Mouse (Mus musculus): ENCODE measurements around the gene Agap2. TPM values are rescaled to one million over a fixed set of nuclear protein-coding genes. Genes with fewer than 3 reads are reported as not detected.

The Agap2 gene
- polyA plus RNA-seq, 1 experiment from 2014 or later, result 0.50 TPM

DNA sequence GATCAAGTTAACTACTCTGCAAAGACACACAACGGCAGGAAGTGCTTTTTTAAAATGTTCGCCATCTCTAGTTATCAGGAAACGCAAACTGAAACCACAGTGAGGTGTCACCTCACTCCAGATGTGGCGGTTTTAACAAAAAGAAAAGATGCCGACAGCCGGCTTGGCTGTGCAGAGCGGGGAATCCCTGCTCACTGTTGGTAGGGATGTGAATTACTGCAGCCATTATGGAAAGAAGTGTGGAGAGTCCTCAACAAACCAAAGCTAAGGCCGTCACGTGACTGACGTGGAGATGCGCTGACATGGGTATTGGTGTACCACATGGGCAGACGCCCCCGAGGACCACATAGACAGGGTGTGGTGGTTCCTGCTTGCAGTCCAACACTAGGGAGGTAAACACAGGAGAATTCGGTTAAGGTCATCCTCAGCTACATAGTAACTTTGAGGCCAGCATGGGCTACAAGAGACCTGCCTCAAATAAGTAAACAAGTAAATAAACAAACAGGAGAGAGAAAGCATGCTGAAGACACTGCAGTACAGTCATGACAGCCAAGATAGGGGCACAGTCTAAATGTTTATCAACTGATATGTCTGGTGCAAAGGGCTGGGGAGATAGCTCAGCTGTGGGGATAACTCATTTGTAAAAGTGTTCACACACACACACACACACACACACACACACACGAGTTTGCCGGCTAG, 32.6 kb downstream of the Agap2 start:
- peaks cover 9% of the 10 kb centered on the region for H3K36me3 ChIP-seq
- WGBS, result 80% methylated on average over 16 of the region's 16 CpGs
- no peak for DNase-seq (ENCODE audit: low spot score)
- H3K27me3 ChIP-seq (ENCODE audit: insufficient read depth, poor library complexity, severe bottlenecking), result no peaks in the 10 kb centered on the region
- no peaks in the 10 kb centered on the region for H3K4me1 ChIP-seq
- H3K4me3 ChIP-seq, result no peak overlapping the region
- H3K9me3 ChIP-seq, result no peaks in the 10 kb centered on the region
- H3K27ac ChIP-seq, result no peak overlapping the region

- H3K9me3 ChIP-seq, result no peaks in the 10 kb centered on the region
- 84% methylated on average over 3 of the region's 3 CpGs for WGBS
- no peaks in the 10 kb centered on the region for H3K4me1 ChIP-seq
- peaks cover 11% of the 10 kb centered on the region for H3K36me3 ChIP-seq
- H3K27me3 ChIP-seq (ENCODE audit: insufficient read depth, poor library complexity, severe bottlenecking), result no peaks in the 10 kb centered on the region
- no peak for DNase-seq (ENCODE audit: low spot score)
- H3K27ac ChIP-seq, result no peak overlapping the region
- H3K4me3 ChIP-seq, result no peak overlapping the region
Measured at GRCm38 (mm10) chr10:127108262-127108583, 33.1 kb downstream of the Agap2 start.

GRCm38 (mm10) chr10:127111001-127111887, 36.2 kb downstream of the Agap2 start:
- Histone ChIP-seq H3K27ac (no peak overlapping the region), H3K36me3 (peaks cover 19% of the 10 kb centered on the region; the same call in 1 of the 2 replicates), H3K4me3 (no peak overlapping the region), H3K9me3 (no peaks in the 10 kb centered on the region), H3K4me1 (no peaks in the 10 kb centered on the region), H3K27me3 (ENCODE audit: insufficient read depth, poor library complexity, severe bottlenecking) (no peaks in the 10 kb centered on the region)
- DNase-seq (ENCODE audit: low spot score), result no peak
- WGBS, result 83% methylated on average over 15 of the region's 15 CpGs

GRCm38 (mm10) chr10:127114408-127114807, 39.3 kb downstream of the Agap2 start:
- peaks cover 42% of the 10 kb centered on the region for H3K36me3 ChIP-seq
- no peaks in the 10 kb centered on the region for H3K27me3 ChIP-seq (ENCODE audit: insufficient read depth, poor library complexity, severe bottlenecking)

DNA sequence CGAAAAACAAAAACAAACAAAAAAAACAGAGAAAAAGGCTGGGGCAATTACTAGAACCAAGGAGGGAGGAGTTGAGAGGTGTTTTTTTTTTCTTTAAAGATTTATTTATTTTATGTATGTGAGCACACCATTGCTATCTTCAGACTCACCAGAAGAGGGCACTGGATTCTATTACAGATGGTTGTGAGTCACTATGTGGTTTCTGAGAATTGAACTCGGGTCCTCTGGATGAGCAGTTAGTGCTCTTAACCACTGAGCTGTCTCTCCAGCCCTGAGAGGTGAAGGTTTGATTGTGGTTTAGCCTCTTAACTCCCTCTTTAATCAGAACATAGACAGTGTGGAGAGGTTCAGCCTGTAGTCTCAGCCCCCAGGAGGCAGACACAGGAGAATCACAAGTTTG, 40.0 kb downstream of the Agap2 start:
- H3K36me3 ChIP-seq, result peaks cover 42% of the 10 kb centered on the region
- 80% methylated on average over 2 of the region's 2 CpGs for WGBS

More at GRCm38 (mm10) chr10:127114408-127114807, 39.3 kb downstream of the Agap2 start:
- Histone ChIP-seq H3K9me3 (no peaks in the 10 kb centered on the region), H3K27ac (no peak overlapping the region), H3K4me3 (no peak overlapping the region), H3K4me1 (no peaks in the 10 kb centered on the region)
- WGBS, result 91% methylated on average over 11 of the region's 11 CpGs
- no peak for DNase-seq (ENCODE audit: low spot score)

GRCm38 (mm10) chr10:127118470-127118869, 43.4 kb downstream of the Agap2 start:
- H3K27me3 ChIP-seq (ENCODE audit: insufficient read depth, poor library complexity, severe bottlenecking), result no peaks in the 10 kb centered on the region
- H3K4me3 ChIP-seq, result no peak overlapping the region
- H3K36me3 ChIP-seq, result peaks cover 40% of the 10 kb centered on the region
- H3K9me3 ChIP-seq, result no peaks in the 10 kb centered on the region
- WGBS, result 93% methylated on average over 11 of the region's 11 CpGs
- H3K4me1 ChIP-seq, result peaks cover 20% of the 10 kb centered on the region
- DNase-seq (ENCODE audit: low spot score), result no peak
- no peak overlapping the region for H3K27ac ChIP-seq

More for the DNA sequence above, 40.0 kb downstream of the Agap2 start:
- DNase-seq (ENCODE audit: low spot score), result no peak
- peaks cover 4% of the 10 kb centered on the region for H3K4me1 ChIP-seq
- no peak overlapping the region for H3K4me3 ChIP-seq
- H3K9me3 ChIP-seq, result no peaks in the 10 kb centered on the region
- H3K27ac ChIP-seq, result no peak overlapping the region
- H3K27me3 ChIP-seq (ENCODE audit: insufficient read depth, poor library complexity, severe bottlenecking), result no peaks in the 10 kb centered on the region

DNA sequence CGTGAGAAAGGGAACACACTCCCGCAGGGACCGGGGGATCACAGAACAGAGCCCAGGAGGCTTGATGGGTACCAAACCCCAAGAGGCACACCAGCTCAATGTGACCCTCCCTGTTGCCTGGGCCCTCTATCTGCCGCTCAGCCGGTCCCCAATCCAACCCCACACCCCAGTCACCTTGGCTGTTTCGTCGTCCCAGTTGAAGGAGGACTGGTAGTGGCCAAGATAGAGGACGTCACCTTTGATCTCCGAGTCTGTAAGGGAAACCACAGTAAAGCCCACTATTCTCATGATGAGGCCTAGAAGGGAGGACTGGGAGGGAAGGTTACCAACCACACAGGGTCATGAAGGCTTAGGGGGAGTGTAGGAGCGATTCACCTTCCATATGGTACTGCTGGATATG, 44.1 kb downstream of the Agap2 start:
- 91% methylated on average over 10 of the region's 10 CpGs for WGBS
- H3K27ac ChIP-seq, result no peak overlapping the region
- H3K36me3 ChIP-seq, result peaks cover 40% of the 10 kb centered on the region
- no peaks in the 10 kb centered on the region for H3K9me3 ChIP-seq
- DNase-seq (ENCODE audit: low spot score), result no peak
- no peak overlapping the region for H3K4me3 ChIP-seq
- H3K4me1 ChIP-seq, result peaks cover 20% of the 10 kb centered on the region
- H3K27me3 ChIP-seq (ENCODE audit: insufficient read depth, poor library complexity, severe bottlenecking), result no peaks in the 10 kb centered on the region

GRCm38 (mm10) chr10:127120301-127121065, 45.4 kb downstream of the Agap2 start:
- peaks cover 35% of the 10 kb centered on the region for H3K36me3 ChIP-seq
- no peak for DNase-seq (ENCODE audit: low spot score)
- peak overlapping the region; percentile 82 for H3K4me3 ChIP-seq
- no peaks in the 10 kb centered on the region for H3K9me3 ChIP-seq
- H3K27me3 ChIP-seq (ENCODE audit: insufficient read depth, poor library complexity, severe bottlenecking), result no peaks in the 10 kb centered on the region
- peaks cover 20% of the 10 kb centered on the region for H3K4me1 ChIP-seq
- WGBS, result 4% methylated on average over 34 of the region's 34 CpGs
- H3K27ac ChIP-seq, result peak overlapping the region; percentile 77

DNA sequence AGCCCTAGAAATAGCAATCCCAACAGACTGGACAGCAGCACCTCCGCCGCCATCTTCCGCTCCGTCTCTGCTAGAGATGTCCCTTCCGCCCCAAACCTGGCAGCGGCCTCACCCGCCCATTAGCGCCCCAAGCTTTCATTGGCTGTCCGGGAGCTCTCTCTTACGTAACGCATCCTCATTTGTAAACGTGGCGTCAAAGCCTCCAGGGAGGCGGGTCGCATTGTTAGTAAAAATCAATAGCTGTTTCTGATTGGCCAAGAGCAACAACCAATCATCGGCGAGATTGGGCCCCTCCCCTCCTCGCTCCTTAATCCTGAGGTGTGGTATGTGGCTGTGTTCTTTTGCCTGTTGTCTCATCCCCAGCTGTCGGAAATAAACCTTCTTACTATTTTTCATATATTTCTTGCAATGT, 46.0 kb downstream of the Agap2 start, which contains the start of gene Os9:
Gene Os9, minus strand, starts transcription at position 66 of the 412 bp plus-strand sequence.
- Histone ChIP-seq H3K27ac (peak within 1 kb of the TSS; percentile 77), H3K4me3 (peak within 1 kb of the TSS; percentile 82), H3K9me3 (no peaks in the 10 kb centered on the region), H3K36me3 (peaks cover 31% of the 10 kb centered on the region), H3K27me3 (ENCODE audit: insufficient read depth, poor library complexity, severe bottlenecking) (no peaks in the 10 kb centered on the region), H3K4me1 (peaks cover 20% of the 10 kb centered on the region)
- under 1% methylated on average over 19 of the region's 19 CpGs for whole genome bisulfite sequencing
- peak; percentile 99 for DNase-seq (ENCODE audit: low spot score)

DNA sequence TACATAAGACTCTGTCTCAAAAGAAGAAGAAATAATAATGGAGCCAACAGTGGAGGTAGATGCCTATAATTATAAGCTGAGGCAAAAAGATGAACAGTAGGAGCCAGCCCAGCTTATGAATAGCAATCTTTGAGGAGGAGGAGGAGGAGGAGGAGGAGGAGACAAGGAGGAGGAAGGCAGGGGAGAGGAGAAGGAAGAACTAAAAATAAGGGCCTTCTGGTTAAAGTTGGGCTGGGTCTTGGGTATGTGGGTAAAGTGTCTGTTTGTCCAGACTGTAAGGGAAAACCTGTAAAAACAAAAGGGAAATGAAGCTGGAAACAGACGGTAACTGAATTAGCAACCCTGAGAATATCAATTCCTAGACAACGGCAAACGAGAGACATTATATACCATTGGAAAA, 46.9 kb downstream of the Agap2 start:
- Histone ChIP-seq H3K4me1 (peaks cover 20% of the 10 kb centered on the region), H3K27ac (no peak overlapping the region), H3K36me3 (peaks cover 22% of the 10 kb centered on the region), H3K4me3 (no peak overlapping the region), H3K27me3 (ENCODE audit: insufficient read depth, poor library complexity, severe bottlenecking) (no peaks in the 10 kb centered on the region), H3K9me3 (no peaks in the 10 kb centered on the region)
- WGBS, result 79% methylated on average over 3 of the region's 3 CpGs
- no peak for DNase-seq (ENCODE audit: low spot score)

GRCm38 (mm10) chr10:127122784-127123435, 47.8 kb downstream of the Agap2 start:
- Histone ChIP-seq H3K36me3 (peaks cover 15% of the 10 kb centered on the region), H3K9me3 (no peaks in the 10 kb centered on the region), H3K4me1 (peaks cover 20% of the 10 kb centered on the region), H3K27me3 (ENCODE audit: insufficient read depth, poor library complexity, severe bottlenecking) (no peaks in the 10 kb centered on the region), H3K27ac (no peak overlapping the region), H3K4me3 (peak overlapping the region; percentile 51)
- 14% methylated on average over 13 of the region's 13 CpGs for WGBS
- no peak for DNase-seq (ENCODE audit: low spot score)

- Histone ChIP-seq H3K36me3 (peaks cover 9% of the 10 kb centered on the region), H3K4me3 (peak overlapping the region; percentile 51), H3K4me1 (peaks cover 20% of the 10 kb centered on the region), H3K9me3 (no peaks in the 10 kb centered on the region), H3K27me3 (ENCODE audit: insufficient read depth, poor library complexity, severe bottlenecking) (no peaks in the 10 kb centered on the region), H3K27ac (no peak overlapping the region)
- 16% methylated on average over 4 of the region's 4 CpGs for WGBS
- peak; percentile 80 for DNase-seq (ENCODE audit: low spot score)
Measured at GRCm38 (mm10) chr10:127123436-127123805, 48.3 kb downstream of the Agap2 start.

Measured in heart, embryonic 10.5 days (tissue).